Mouse (Mus musculus) kidney, adult 10 weeks (tissue): ENCODE measurements around the gene G3bp2. TPM values are rescaled to one million over a fixed set of nuclear protein-coding genes. Genes with fewer than 3 reads are reported as not detected.

Experiments used
- polyA plus RNA-seq: library from polyadenylated mRNA; stranded (reverse); fragments of 350-450 nt; fragmentation: Illumina TruSeq; extraction: RNeasy Lipid Tissue Mini Kit (QIAGEN cat#74804); gene quantifications from one replicate; pipeline ENCODE4 v1.2.3, GENCODE M21; 2014; ENCODE audit warnings: low read depth, low replicate concordance

The G3bp2 gene
- 155 TPM for polyA plus RNA-seq

DNA sequence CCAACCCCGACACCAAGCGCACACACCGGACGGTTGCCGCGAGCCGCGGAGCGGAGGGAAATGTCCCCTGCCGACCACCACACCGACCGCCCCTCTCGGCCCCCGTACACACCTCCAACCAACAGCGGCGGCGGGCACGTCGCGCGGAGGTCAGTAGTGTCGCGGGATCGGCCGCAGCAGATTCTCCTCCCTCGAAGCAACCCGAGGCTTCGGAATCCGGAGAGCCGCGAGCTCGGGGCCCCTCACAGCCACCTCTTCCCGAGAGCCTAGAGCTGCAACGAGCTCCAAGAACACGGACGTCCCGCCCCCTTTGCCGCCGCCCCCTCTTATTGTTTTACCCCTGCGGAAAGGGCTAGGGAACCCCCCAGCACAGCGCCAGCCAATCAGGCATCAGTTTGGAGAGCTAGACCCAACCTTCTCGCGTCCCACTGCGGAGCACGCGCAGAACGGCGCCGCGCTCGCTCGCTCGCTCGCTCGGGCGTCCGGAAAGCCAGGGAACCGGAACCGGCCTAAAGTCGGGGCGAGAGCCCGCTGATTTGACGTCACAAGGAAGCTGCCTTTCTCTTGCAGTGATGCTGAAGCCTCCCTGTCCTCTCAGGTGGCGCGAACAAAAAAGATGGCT lies at the start of gene G3bp2:
Gene G3bp2 (minus strand): TSS at position 303 of the 622 bp plus-strand sequence.

DNA sequence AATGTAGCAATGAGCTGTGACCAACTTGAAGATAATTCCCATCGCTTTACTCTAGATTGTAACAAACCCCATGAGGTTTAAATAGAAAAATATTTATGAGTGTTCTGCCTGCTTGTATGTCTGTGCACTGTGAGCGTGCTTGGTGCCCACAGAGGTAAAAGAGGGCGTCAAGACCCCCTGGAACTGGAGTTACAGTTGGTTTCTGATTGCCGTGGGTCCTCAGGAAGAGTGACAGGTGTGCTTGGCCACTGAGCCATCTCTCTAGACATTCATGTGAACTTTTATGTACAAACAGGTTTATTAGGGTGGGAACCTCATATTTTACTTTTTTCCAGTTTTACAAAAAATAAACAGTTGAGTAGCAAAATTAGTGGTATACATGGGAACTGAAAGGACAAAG lies 39.7 kb downstream of the G3bp2 start, which contains the start of gene Cdkl2:
Gene Cdkl2 (minus strand): TSS at position 101 of the 400 bp plus-strand sequence.

Other genes starting within 250 kb of the G3bp2 start
- gene Rchy1, start 120.7 kb downstream of the G3bp2 start, polyA plus RNA-seq: 113 TPM
- not detected for gene Odaph, start 96.2 kb downstream of the G3bp2 start, polyA plus RNA-seq
- 26.2 TPM for gene Cdkl2, start 39.8 kb downstream of the G3bp2 start, polyA plus RNA-seq
- gene Uso1, start 54.2 kb upstream of the G3bp2 start, polyA plus RNA-seq: 134 TPM
- not detected for gene U90926, start 131.7 kb upstream of the G3bp2 start, polyA plus RNA-seq
- not detected for gene Ppef2, start 172.6 kb upstream of the G3bp2 start, polyA plus RNA-seq
- gene Naaa, start 194.5 kb upstream of the G3bp2 start, polyA plus RNA-seq: 6.7 TPM
- 9.9 TPM for gene Sdad1, start 226.8 kb upstream of the G3bp2 start, polyA plus RNA-seq
- 2.2 TPM for gene Cxcl9, start 244.4 kb upstream of the G3bp2 start, polyA plus RNA-seq
- gene Art3, start 248.1 kb upstream of the G3bp2 start, polyA plus RNA-seq: 9.2 TPM